Mouse (Mus musculus) testis, adult 2 months (tissue): ENCODE measurements at regions not wholly inside any gene's neighbourhood (a gene's known extent, or its start where the extent isn't known, plus 50 kb on each side); places are given as distances from the start of the nearest gene placed in this dataset.

Experiments used
- CTCF ChIP-seq: fragments of 200-500 bp; IDR thresholded peaks from 2 replicates; pipeline ENCODE4 v1.5.1; 2012; ENCODE audit warnings: low read depth, mild to moderate bottlenecking, inconsistent platforms, low read length, moderate library complexity; ENCODE audit not compliant: control insufficient read depth, insufficient read depth, insufficient replicate concordance
- POLR2A ChIP-seq: fragments of 200-500 bp; IDR thresholded peaks from 2 replicates; pipeline ENCODE4 v1.6.1; 2012; ENCODE audit warnings: low read depth, mild to moderate bottlenecking, inconsistent platforms, low read length, moderate library complexity; ENCODE audit not compliant: control insufficient read depth

DNA sequence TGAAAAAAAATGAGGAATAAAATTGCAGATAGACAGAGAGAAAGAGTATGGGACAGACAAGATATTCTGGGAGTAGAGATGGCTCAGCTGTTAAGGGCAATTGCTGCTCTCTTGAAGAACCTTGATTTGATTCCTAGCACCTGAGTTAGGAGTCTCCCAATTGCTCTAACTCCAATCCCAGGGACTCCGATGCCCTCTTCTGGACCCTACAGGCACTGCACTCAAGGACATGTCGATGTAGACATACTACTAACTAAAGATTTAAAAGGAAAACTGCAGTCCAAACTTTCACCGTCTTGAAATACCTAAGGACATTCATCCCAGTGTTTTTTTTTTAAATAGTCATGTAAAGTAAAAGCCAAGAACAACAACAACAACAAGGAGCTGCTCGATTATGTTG is 189.0 kb downstream of the Cyp26b1 start:
- TF ChIP-seq CTCF (no peak), POLR2A (no peak)
